Mouse (Mus musculus) megakaryocyte progenitor cell, adult 5-6 weeks (primary cell): ENCODE measurements around the gene Eno2. TPM values are rescaled to one million over a fixed set of nuclear protein-coding genes. Genes with fewer than 3 reads are reported as not detected.
A peak's percentile ranks its signal among the peaks of the same experiment; 100 is the strongest.

Experiments
- ATAC-seq: replicated peaks from 2 replicates; pipeline ENCODE4 v1.8.0; 2016; ENCODE audit warnings: mild to moderate bottlenecking, moderate TSS enrichment, inconsistent platforms; ENCODE audit not compliant: poor library complexity
- total RNA-seq, 2 experiments: library from RNA; stranded (forward) in 1 of 2; stranded (reverse) in 1 of 2; fragments of 157-497, 149-512 nt in 1 of 2; fragments of 200-1000 nt in 1 of 2; gene quantifications; 2 replicates each; pipeline versions ENCODE4 v1.2.3 to v1.2.4; 2015 to 2017

The Eno2 gene
- total RNA-seq, 2 experiments from 2014 or later: not detected

- ATAC-seq: peak; percentile 40
Measured at GRCm38 (mm10) chr6:124716864-124717490, 52.5 kb downstream of the Eno2 start.

GRCm38 (mm10) chr6:124712918-124713317, 56.6 kb downstream of the Eno2 start:
- no peak for ATAC-seq

- peak; percentile 90 for ATAC-seq
Measured at GRCm38 (mm10) chr6:124711824-124712782, 57.4 kb downstream of the Eno2 start, which contains the start of the genes Emg1 and Phb2. Gene Emg1, minus strand, starts transcription at chr6:124712178. Gene Phb2, plus strand, starts transcription at chr6:124712336.

Other genes starting within 250 kb of the Eno2 start
- not detected in 2 replicates for gene C1s1, start 227.3 kb downstream of the Eno2 start, total RNA-seq (2015)
- gene C1s1, start 227.3 kb downstream of the Eno2 start, total RNA-seq (2017): not detected in 2 replicates
- not detected in 2 replicates for gene C1rb, start 199.4 kb downstream of the Eno2 start, total RNA-seq (2015)
- not detected in 2 replicates for gene C1rb, start 199.4 kb downstream of the Eno2 start, total RNA-seq (2017)
- not detected in 2 replicates for gene C1s2, start 133.6 kb downstream of the Eno2 start, total RNA-seq (2015)
- gene C1s2, start 133.6 kb downstream of the Eno2 start, total RNA-seq (2017): not detected in 2 replicates
- gene Lpcat3, start 106.6 kb downstream of the Eno2 start, total RNA-seq (2015): 38.4 and 40.7 TPM in 2 replicates
- 27.8 and 28.8 TPM in 2 replicates for gene Lpcat3, start 106.6 kb downstream of the Eno2 start, total RNA-seq (2017)
- 204 and 205 TPM in 2 replicates for gene Emg1, start 57.5 kb downstream of the Eno2 start, total RNA-seq (2015)
- gene Emg1, start 57.5 kb downstream of the Eno2 start, total RNA-seq (2017): 304 and 317 TPM in 2 replicates
- 229 and 271 TPM in 2 replicates for gene Phb2, start 57.3 kb downstream of the Eno2 start, total RNA-seq (2015)
- gene Phb2, start 57.3 kb downstream of the Eno2 start, total RNA-seq (2017): 335 and 374 TPM in 2 replicates
- gene Ptpn6, start 31.0 kb downstream of the Eno2 start, total RNA-seq (2015): 115 and 121 TPM in 2 replicates
- 398 and 466 TPM in 2 replicates for gene Ptpn6, start 31.0 kb downstream of the Eno2 start, total RNA-seq (2017)
- 171 and 179 TPM in 2 replicates for gene Grcc10, start 28.3 kb downstream of the Eno2 start, total RNA-seq (2015)
- 99.5 and 133 TPM in 2 replicates for gene Grcc10, start 28.3 kb downstream of the Eno2 start, total RNA-seq (2017)
- not detected in 2 replicates for gene Gm45234, start 13.7 kb downstream of the Eno2 start, total RNA-seq (2015)
- gene Gm45234, start 13.7 kb downstream of the Eno2 start, total RNA-seq (2017): not detected in 2 replicates
- 25.2 and 25.7 TPM in 2 replicates for gene Atn1, start 13.1 kb downstream of the Eno2 start, total RNA-seq (2015)
- 1.2 and 2.9 TPM in 2 replicates for gene Atn1, start 13.1 kb downstream of the Eno2 start, total RNA-seq (2017)
- not detected in 2 replicates for gene Lrrc23, start 10.1 kb upstream of the Eno2 start, total RNA-seq (2015)
- 0.17 TPM in 1 of 2 replicates, not detected in the other for gene Lrrc23, start 10.1 kb upstream of the Eno2 start, total RNA-seq (2017)
- 1.6 and 2.2 TPM in 2 replicates for gene Spsb2, start 39.0 kb upstream of the Eno2 start, total RNA-seq (2015)
- gene Spsb2, start 39.0 kb upstream of the Eno2 start, total RNA-seq (2017): 6.0 and 9.0 TPM in 2 replicates
- 279 and 298 TPM in 2 replicates for gene Tpi1, start 44.6 kb upstream of the Eno2 start, total RNA-seq (2015)
- 240 and 287 TPM in 2 replicates for gene Tpi1, start 44.6 kb upstream of the Eno2 start, total RNA-seq (2017)
- 42.0 and 46.7 TPM in 2 replicates for gene Usp5, start 59.8 kb upstream of the Eno2 start, total RNA-seq (2015)
- 86.1 and 87.7 TPM in 2 replicates for gene Usp5, start 59.8 kb upstream of the Eno2 start, total RNA-seq (2017)
- 130 and 145 TPM in 2 replicates for gene Cdca3, start 59.9 kb upstream of the Eno2 start, total RNA-seq (2015)
- 149 and 159 TPM in 2 replicates for gene Cdca3, start 59.9 kb upstream of the Eno2 start, total RNA-seq (2017)
- gene Gnb3, start 70.6 kb upstream of the Eno2 start, total RNA-seq (2015): not detected in 2 replicates
- gene Gnb3, start 70.6 kb upstream of the Eno2 start, total RNA-seq (2017): not detected in 2 replicates
- 1.3 and 3.5 TPM in 2 replicates for gene P3h3, start 88.1 kb upstream of the Eno2 start, total RNA-seq (2015)
- gene P3h3, start 88.1 kb upstream of the Eno2 start, total RNA-seq (2017): 1.00 and 2.5 TPM in 2 replicates
- gene Gpr162, start 94.3 kb upstream of the Eno2 start, total RNA-seq (2015): not detected in 2 replicates
- not detected in 2 replicates for gene Gpr162, start 94.3 kb upstream of the Eno2 start, total RNA-seq (2017)
- 0.42 and 1.0 TPM in 2 replicates for gene Cd4, start 118.5 kb upstream of the Eno2 start, total RNA-seq (2015)
- gene Cd4, start 118.5 kb upstream of the Eno2 start, total RNA-seq (2017): 0.08 and 1.0 TPM in 2 replicates
- gene Lag3, start 142.0 kb upstream of the Eno2 start, total RNA-seq (2015): 0.81 and 1.3 TPM in 2 replicates
- gene Lag3, start 142.0 kb upstream of the Eno2 start, total RNA-seq (2017): 0.08 and 1.0 TPM in 2 replicates
- 15.9 and 18.8 TPM in 2 replicates for gene Ptms, start 150.4 kb upstream of the Eno2 start, total RNA-seq (2015)
- gene Ptms, start 150.4 kb upstream of the Eno2 start, total RNA-seq (2017): 14.0 and 26.1 TPM in 2 replicates
- gene Mlf2, start 161.7 kb upstream of the Eno2 start, total RNA-seq (2015): 71.3 and 82.7 TPM in 2 replicates
- 57.0 and 58.8 TPM in 2 replicates for gene Mlf2, start 161.7 kb upstream of the Eno2 start, total RNA-seq (2017)
- gene Cops7a, start 195.9 kb upstream of the Eno2 start, total RNA-seq (2015): 86.3 and 90.2 TPM in 2 replicates
- 56.1 and 61.8 TPM in 2 replicates for gene Cops7a, start 195.9 kb upstream of the Eno2 start, total RNA-seq (2017)
- gene Pianp, start 227.0 kb upstream of the Eno2 start, total RNA-seq (2015): 0.15 TPM in 1 of 2 replicates, not detected in the other
- not detected in 2 replicates for gene Pianp, start 227.0 kb upstream of the Eno2 start, total RNA-seq (2017)
- 67.9 and 69.9 TPM in 2 replicates for gene Zfp384, start 239.5 kb upstream of the Eno2 start, total RNA-seq (2015)
- 26.2 and 29.3 TPM in 2 replicates for gene Zfp384, start 239.5 kb upstream of the Eno2 start, total RNA-seq (2017)